Mouse (Mus musculus) forebrain, embryonic 12.5 days (tissue): Measurements from ENCODE around the gene Col4a6. TPM values are rescaled to one million over a fixed set of nuclear protein-coding genes. Genes with fewer than 3 reads are reported as not detected.

Experiments used
- ATAC-seq: fragments of 200-750 bp; cut with Nextera tagmentation; 2 replicates; pipeline ENCODE4 v1.8.0; 2017; ENCODE audit warnings: moderate TSS enrichment; ENCODE audit not compliant: low FRiP score
- H3K27ac ChIP-seq: fragments of 300-500 bp; sonication (generic); 2 replicates; pipeline ENCODE4 v1.5.1; 2016; ENCODE audit warnings: mild to moderate bottlenecking
- H3K27me3 ChIP-seq: fragments of 300-500 bp; sonication (generic); 2 replicates; pipeline ENCODE4 v1.6.1; 2016; ENCODE audit warnings: mild to moderate bottlenecking
- H3K36me3 ChIP-seq: fragments of 300-500 bp; sonication (generic); replicated peaks from 2 replicates; pipeline ENCODE4 v1.6.1; 2016; ENCODE audit warnings: mild to moderate bottlenecking
- H3K4me1 ChIP-seq: fragments of 300-500 bp; sonication (generic); 2 replicates; pipeline ENCODE4 v1.6.1; 2016
- H3K4me2 ChIP-seq: fragments of 300-500 bp; sonication (generic); 2 replicates; pipeline ENCODE4 v1.6.1; 2016; ENCODE audit warnings: mild to moderate bottlenecking, moderate library complexity
- H3K4me3 ChIP-seq: fragments of 300-500 bp; sonication (generic); replicated peaks from 2 replicates; pipeline ENCODE4 v1.5.1; 2016; ENCODE audit warnings: mild to moderate bottlenecking
- H3K9ac ChIP-seq: fragments of 300-500 bp; sonication (generic); 2 replicates; pipeline ENCODE4 v1.6.1; 2016; ENCODE audit warnings: mild to moderate bottlenecking
- H3K9me3 ChIP-seq: fragments of 300-500 bp; sonication (generic); 2 replicates; pipeline ENCODE4 v1.6.1; 2016
- WGBS: fragments of 180-500 bp; shearing (Covaris S2); methylation state at CpG from one replicate; pipeline ENCODE4 v1.1.7; 2016; 5-methylcytosine and 5-hydroxymethylcytosine counted together
- polyA plus RNA-seq: library from polyadenylated mRNA; unstranded; fragments of >200 nt; fragmentation: Nextera tagmentation; extraction: Ambion mirVana; gene quantifications from 2 replicates; pipeline ENCODE4 v1.2.1, GENCODE M21; 2016

Col4a6 gene
- polyA plus RNA-seq = 1.2 and 1.9 TPM in 2 replicates

- Histone ChIP-seq H3K4me1 (no peaks in the 10 kb centered on the region), H3K4me3 (peak within 1 kb of the TSS; percentile 44), H3K9ac (no peak within 1 kb of the TSS), H3K4me2 (peak within 1 kb of the TSS; percentile 58), H3K36me3 (no peaks in the 10 kb centered on the region), H3K9me3 (no peaks in the 10 kb centered on the region), H3K27me3 (peaks cover 28% of the 10 kb centered on the region), H3K27ac (no peak within 1 kb of the TSS)
- 12% methylated on average over 16 of the region's 16 CpGs for WGBS
- peak; percentile 68 for ATAC-seq
These were observed at the start of gene Col4a6 for GRCm38 (mm10) chrX:141473470-141474302. Col4a6 (minus strand) TSS chrX:141474076.

DNA sequence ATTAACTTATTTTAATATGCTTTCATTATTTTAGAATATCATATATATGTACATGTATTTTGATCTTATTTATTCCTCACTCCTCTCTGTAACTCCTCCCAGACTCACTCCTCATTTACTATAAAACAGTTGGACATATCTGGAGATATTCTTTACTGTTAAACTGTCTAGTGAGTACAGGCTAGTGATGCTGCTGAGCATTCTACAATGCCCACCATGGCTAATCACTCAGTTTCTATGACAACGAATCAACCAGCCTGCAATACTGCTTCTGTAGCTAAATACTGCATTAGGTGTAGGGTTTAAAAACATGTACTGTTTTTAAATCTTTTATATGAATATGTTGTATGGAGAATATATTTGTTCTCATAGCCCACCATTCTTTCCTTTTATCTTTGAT lies 29.2 kb upstream of the Col4a6 start:
- no peak overlapping the region for H3K4me3 ChIP-seq
- 97% methylated on average over 1 of the region's 1 CpGs for WGBS
- ATAC-seq = no peak
- H3K4me1 ChIP-seq = no peaks in the 10 kb centered on the region
- H3K36me3 ChIP-seq = no peaks in the 10 kb centered on the region
- H3K9ac ChIP-seq = no peak overlapping the region
- no peak overlapping the region for H3K27ac ChIP-seq
- no peak overlapping the region for H3K4me2 ChIP-seq
- H3K9me3 ChIP-seq = no peaks in the 10 kb centered on the region
- no peaks in the 10 kb centered on the region for H3K27me3 ChIP-seq

- H3K9me3 ChIP-seq = no peaks in the 10 kb centered on the region
- no peaks in the 10 kb centered on the region for H3K36me3 ChIP-seq
- H3K4me1 ChIP-seq = no peaks in the 10 kb centered on the region
- H3K4me3 ChIP-seq = no peak overlapping the region
- H3K9ac ChIP-seq = no peak overlapping the region
- no peak overlapping the region for H3K27ac ChIP-seq
- ATAC-seq = no peak
- no peak overlapping the region for H3K4me2 ChIP-seq
- H3K27me3 ChIP-seq = peaks cover 6% of the 10 kb centered on the region; the same call in 1 of the 2 replicates
- 73% methylated on average over 4 of the region's 4 CpGs for WGBS
These were observed 20.7 kb upstream of the Col4a6 start for GRCm38 (mm10) chrX:141494545-141494944.

GRCm38 (mm10) chrX:141475566-141476327 lies 1.9 kb upstream of the Col4a6 start:
- no peak overlapping the region for H3K27ac ChIP-seq
- H3K4me1 ChIP-seq = no peaks in the 10 kb centered on the region
- peak; percentile 87; the same call in 1 of the 2 replicates for ATAC-seq
- H3K4me2 ChIP-seq = peak overlapping the region; percentile 58
- H3K36me3 ChIP-seq = no peaks in the 10 kb centered on the region
- peak overlapping the region; percentile 44 for H3K4me3 ChIP-seq
- H3K27me3 ChIP-seq = peaks cover 26% of the 10 kb centered on the region
- H3K9me3 ChIP-seq = no peaks in the 10 kb centered on the region
- 0 out of 2 replicates have a peak overlapping the region, but pooled peaks have one; percentile 44 for H3K9ac ChIP-seq
- 16% methylated on average over 14 of the region's 14 CpGs for WGBS

DNA sequence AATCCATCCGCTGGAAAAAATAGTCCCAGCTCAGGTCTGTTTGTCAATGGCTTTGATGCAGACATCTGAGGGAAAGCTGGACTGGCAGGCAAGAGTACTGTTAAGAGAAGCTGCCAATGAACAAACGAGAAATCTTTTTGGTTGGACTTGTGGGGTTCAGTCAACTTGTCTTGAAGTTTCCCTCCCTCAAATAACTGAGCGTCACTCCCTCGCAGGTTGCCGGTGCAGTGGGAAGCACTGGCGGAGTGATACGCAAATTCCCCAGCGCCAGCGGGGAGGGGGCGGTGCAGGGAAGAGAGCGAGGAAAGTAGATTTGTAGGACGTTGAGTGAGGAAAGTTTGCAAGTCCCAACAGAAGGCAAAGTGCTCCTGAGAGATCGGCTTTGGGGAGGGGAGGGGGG lies 1.2 kb upstream of the Col4a6 start, which contains the start of gene Col4a5:
Col4a5 (plus strand) TSS at position 276 of the 400 bp plus-strand sequence.
- H3K27ac ChIP-seq = no peak within 1 kb of the TSS
- H3K9me3 ChIP-seq = no peaks in the 10 kb centered on the region
- H3K36me3 ChIP-seq = no peaks in the 10 kb centered on the region
- H3K27me3 ChIP-seq = peaks cover 28% of the 10 kb centered on the region
- no peaks in the 10 kb centered on the region for H3K4me1 ChIP-seq
- H3K9ac ChIP-seq = 0 out of 2 replicates have a peak within 1 kb of the TSS, but pooled peaks have one; percentile 44
- 17% methylated on average over 12 of the region's 13 CpGs for WGBS
- peak; percentile 92 for ATAC-seq
- H3K4me2 ChIP-seq = peak within 1 kb of the TSS; percentile 58
- peak within 1 kb of the TSS; percentile 44 for H3K4me3 ChIP-seq

GRCm38 (mm10) chrX:141447936-141448335 lies 25.9 kb downstream of the Col4a6 start:
- Histone ChIP-seq H3K9ac (no peak overlapping the region), H3K36me3 (no peaks in the 10 kb centered on the region), H3K9me3 (no peaks in the 10 kb centered on the region), H3K4me2 (no peak overlapping the region), H3K4me1 (no peaks in the 10 kb centered on the region), H3K4me3 (no peak overlapping the region), H3K27me3 (peaks cover 24% of the 10 kb centered on the region), H3K27ac (no peak overlapping the region)
- ATAC-seq = no peak
- WGBS = 80% methylated on average over 1 of the region's 1 CpGs

- Histone ChIP-seq H3K4me1 (no peaks in the 10 kb centered on the region), H3K27me3 (peaks cover 12% of the 10 kb centered on the region), H3K27ac (no peak overlapping the region), H3K4me2 (no peak overlapping the region), H3K9me3 (no peaks in the 10 kb centered on the region), H3K4me3 (no peak overlapping the region), H3K9ac (no peak overlapping the region), H3K36me3 (no peaks in the 10 kb centered on the region)
- no peak for ATAC-seq
- 72% methylated on average over 2 of the region's 2 CpGs for WGBS
These were observed 34.5 kb downstream of the Col4a6 start for GRCm38 (mm10) chrX:141439423-141439822.

- peaks cover 14% of the 10 kb centered on the region for H3K27me3 ChIP-seq
- H3K4me3 ChIP-seq = no peak overlapping the region
- no peaks in the 10 kb centered on the region for H3K4me1 ChIP-seq
- H3K4me2 ChIP-seq = no peak overlapping the region
- no peak for ATAC-seq
- no peaks in the 10 kb centered on the region for H3K36me3 ChIP-seq
- H3K27ac ChIP-seq = no peak overlapping the region
- no peaks in the 10 kb centered on the region for H3K9me3 ChIP-seq
- no peak overlapping the region for H3K9ac ChIP-seq
- 93% methylated on average over 6 of the region's 6 CpGs for WGBS
These were observed 37.1 kb downstream of the Col4a6 start for GRCm38 (mm10) chrX:141436780-141437179.

DNA sequence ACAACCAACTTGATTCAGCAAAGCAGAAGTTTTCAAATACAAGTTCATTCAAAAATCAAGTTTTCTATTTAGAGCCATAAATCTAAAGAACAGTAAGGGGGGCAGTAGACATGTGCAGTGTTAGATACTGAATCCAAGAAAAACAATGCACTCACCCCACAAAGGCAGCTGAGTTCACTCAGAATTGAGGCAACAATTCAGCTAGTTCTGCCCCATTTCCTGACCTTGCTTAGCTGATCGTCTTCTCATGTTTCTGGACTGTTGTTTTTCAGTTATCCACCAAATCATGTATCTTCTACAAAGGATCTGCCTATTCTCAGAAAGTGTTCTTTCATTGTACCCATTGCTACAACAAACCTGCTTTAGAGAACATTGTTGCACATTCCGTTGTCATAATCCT lies 58.6 kb downstream of the Col4a6 start:
- H3K9ac ChIP-seq = no peak overlapping the region
- no peaks in the 10 kb centered on the region for H3K4me1 ChIP-seq
- H3K4me2 ChIP-seq = no peak overlapping the region
- no peaks in the 10 kb centered on the region for H3K9me3 ChIP-seq
- no peak for ATAC-seq
- no peak overlapping the region for H3K27ac ChIP-seq
- 60% methylated on average over 2 of the region's 2 CpGs for WGBS
- H3K4me3 ChIP-seq = no peak overlapping the region
- H3K36me3 ChIP-seq = no peaks in the 10 kb centered on the region
- 0 out of 2 replicates have a peak, but pooled peaks cover 9% of the 10 kb centered on the region for H3K27me3 ChIP-seq

- Histone ChIP-seq H3K4me1 (no peaks in the 10 kb centered on the region), H3K36me3 (no peaks in the 10 kb centered on the region), H3K4me3 (no peak overlapping the region), H3K27ac (no peak overlapping the region), H3K9ac (no peak overlapping the region), H3K4me2 (no peak overlapping the region), H3K9me3 (no peaks in the 10 kb centered on the region), H3K27me3 (peaks cover 14% of the 10 kb centered on the region)
- no peak for ATAC-seq
- 81% methylated on average over 3 of the region's 3 CpGs for WGBS
These were observed 77.6 kb downstream of the Col4a6 start for GRCm38 (mm10) chrX:141396243-141396642.

GRCm38 (mm10) chrX:141385399-141386105 lies 88.3 kb downstream of the Col4a6 start:
- H3K4me1 ChIP-seq = no peaks in the 10 kb centered on the region
- no peaks in the 10 kb centered on the region for H3K36me3 ChIP-seq
- peak; percentile 33; the same call in 1 of the 2 replicates for ATAC-seq
- no peak overlapping the region for H3K27ac ChIP-seq
- H3K27me3 ChIP-seq = peaks cover 25% of the 10 kb centered on the region
- WGBS = 18% methylated on average over 3 of the region's 3 CpGs
- H3K9ac ChIP-seq = no peak overlapping the region
- H3K4me2 ChIP-seq = no peak overlapping the region
- no peaks in the 10 kb centered on the region for H3K9me3 ChIP-seq
- no peak overlapping the region for H3K4me3 ChIP-seq

GRCm38 (mm10) chrX:141384632-141385031 lies 89.2 kb downstream of the Col4a6 start:
- WGBS = 36% methylated on average over 2 of the region's 2 CpGs
- H3K27ac ChIP-seq = no peak overlapping the region

More at GRCm38 (mm10) chrX:141384632-141385031, 89.2 kb downstream of the Col4a6 start:
- H3K27me3 ChIP-seq = peaks cover 23% of the 10 kb centered on the region
- no peaks in the 10 kb centered on the region for H3K9me3 ChIP-seq
- no peak overlapping the region for H3K4me2 ChIP-seq
- no peak; the same call in 1 of the 2 replicates for ATAC-seq
- H3K4me3 ChIP-seq = no peak overlapping the region
- H3K4me1 ChIP-seq = no peaks in the 10 kb centered on the region
- no peaks in the 10 kb centered on the region for H3K36me3 ChIP-seq
- H3K9ac ChIP-seq = no peak overlapping the region
